In genomic region chr7:27417151-27417550, GRCm38 (mm10) we compare ENCODE assay signal across 20 mouse cellular contexts. TPM values are rescaled to one million over a fixed set of nuclear protein-coding genes. Genes with fewer than 3 reads are reported as not detected.
"Had no signal": no experiment of that assay in that cellular context is flagged by ENCODE, and none has a peak within 500 bp of the region (broad histone marks: within the 10 kb centered on the region; RNA-seq: fewer than 3 reads in every experiment).

No protein-coding gene starts in this region.

- ATAC-seq: midbrain, embryonic 15.5 days had no signal

- H3K27me3 ChIP-seq: midbrain, embryonic 12.5 days; midbrain, embryonic 15.5 days had no signal

- H3K9me3 ChIP-seq: midbrain, embryonic 15.5 days; neural tube, embryonic 15.5 days had no signal

- H3K27ac ChIP-seq: liver, embryonic 14.5 days; midbrain, embryonic 10.5 days; midbrain, embryonic 12.5 days; midbrain, embryonic 15.5 days; neural tube, embryonic 13.5 days; neural tube, embryonic 15.5 days had no signal

- H3K9ac ChIP-seq: liver, embryonic 14.5 days; lung, embryonic 14.5 days; midbrain, embryonic 12.5 days; midbrain, embryonic 15.5 days; neural tube, embryonic 13.5 days; neural tube, embryonic 15.5 days had no signal

- H3K36me3 ChIP-seq: midbrain, embryonic 10.5 days; midbrain, embryonic 12.5 days had no signal

- H3K4me3 ChIP-seq: midbrain, embryonic 10.5 days; midbrain, embryonic 12.5 days; midbrain, embryonic 15.5 days; myocyte; neural tube, embryonic 13.5 days; neural tube, embryonic 15.5 days had no signal

- DNase-seq: lung, adult 18-20 months; lung, embryonic 14.5 days; lung, postnatal 10 days; lung, postnatal 4 days; retina, postnatal 1 day; spleen, adult 18-20 months; thymus, adult 2 months; thymus, postnatal 25 days; thymus, postnatal 4 days had no signal

- H3K4me1 ChIP-seq: midbrain, embryonic 10.5 days; midbrain, embryonic 12.5 days; midbrain, embryonic 15.5 days; neural tube, embryonic 13.5 days; neural tube, embryonic 15.5 days had no signal

- H3K4me2 ChIP-seq: lung, embryonic 14.5 days; midbrain, embryonic 12.5 days; midbrain, embryonic 15.5 days; neural tube, embryonic 13.5 days; neural tube, embryonic 15.5 days had no signal

RNA-seq across cellular contexts. Expression of gene Gm20479, which starts 59.9 kb away (rescaled TPM):
- total RNA-seq: megakaryocyte, adult 5-6 weeks; megakaryocyte-erythroid progenitor cell, adult 5-6 weeks had no signal
- polyA plus RNA-seq: midbrain, embryonic 15.5 days; neural tube, embryonic 11.5 days; neural tube, embryonic 13.5 days; neural tube, embryonic 15.5 days; small intestine, adult 2 months; thymus, adult 2 months had no signal
